Mouse (Mus musculus) intestine, embryonic 16.5 days (tissue): Measurements from ENCODE around the gene Magi1. TPM values are rescaled to one million over a fixed set of nuclear protein-coding genes. Genes with fewer than 3 reads are reported as not detected.

Experiments used
- ATAC-seq: fragments of 200-750 bp; cut with Nextera tagmentation; 2 replicates; pipeline ENCODE4 v1.8.0; 2017; ENCODE audit warnings: moderate TSS enrichment, moderate library complexity
- H3K27ac ChIP-seq: fragments of 300-500 bp; sonication (generic); 2 replicates; pipeline ENCODE4 v1.5.1; 2014; ENCODE audit warnings: mild to moderate bottlenecking, low read length
- H3K27me3 ChIP-seq: fragments of 300-500 bp; sonication (generic); replicated peaks from 2 replicates; pipeline ENCODE4 v1.6.1; 2014; ENCODE audit warnings: low read length, control low read depth, mixed read lengths; ENCODE audit not compliant: control insufficient read depth, insufficient read depth
- H3K36me3 ChIP-seq: fragments of 300-500 bp; sonication (generic); 2 replicates; pipeline ENCODE4 v1.6.1; 2014; ENCODE audit warnings: low read length, control low read depth; ENCODE audit not compliant: control insufficient read depth, insufficient read depth
- H3K4me1 ChIP-seq: fragments of 300-500 bp; sonication (generic); 2 replicates; pipeline ENCODE4 v1.6.1; 2014; ENCODE audit warnings: low read length, control low read depth, mixed read lengths; ENCODE audit not compliant: control insufficient read depth, insufficient read depth
- H3K4me2 ChIP-seq: fragments of 300-500 bp; sonication (generic); 2 replicates; pipeline ENCODE4 v1.6.1; 2014; ENCODE audit warnings: low read depth, low read length, control low read depth
- H3K4me3 ChIP-seq: fragments of 300-500 bp; sonication (generic); 2 replicates; pipeline ENCODE4 v1.5.1; 2014; ENCODE audit warnings: mild to moderate bottlenecking, low read length
- H3K9ac ChIP-seq: fragments of 300-500 bp; sonication (generic); 2 replicates; pipeline ENCODE4 v1.6.1; 2014; ENCODE audit warnings: low read depth, low read length
- H3K9me3 ChIP-seq: fragments of 300-500 bp; sonication (generic); 2 replicates; pipeline ENCODE4 v1.6.1; 2016; ENCODE audit warnings: low read length, control low read depth; ENCODE audit not compliant: control insufficient read depth
- WGBS: fragments of 180-500 bp; shearing (Covaris S2); extraction: QIAGEN DNeasy Blood & Tissue Kit; methylation state at CpG from one replicate; pipeline ENCODE4 v1.1.7; 2014; 5-methylcytosine and 5-hydroxymethylcytosine counted together
- polyA plus RNA-seq: library from polyadenylated mRNA; unstranded; fragments of >200 nt; fragmentation: Nextera tagmentation; extraction: Ambion mirVana; gene quantifications from 2 replicates; pipeline ENCODE4 v1.2.1, GENCODE M21; 2015

Magi1 gene
- polyA plus RNA-seq, 1 experiment from 2014 or later, result 6.7 TPM

DNA sequence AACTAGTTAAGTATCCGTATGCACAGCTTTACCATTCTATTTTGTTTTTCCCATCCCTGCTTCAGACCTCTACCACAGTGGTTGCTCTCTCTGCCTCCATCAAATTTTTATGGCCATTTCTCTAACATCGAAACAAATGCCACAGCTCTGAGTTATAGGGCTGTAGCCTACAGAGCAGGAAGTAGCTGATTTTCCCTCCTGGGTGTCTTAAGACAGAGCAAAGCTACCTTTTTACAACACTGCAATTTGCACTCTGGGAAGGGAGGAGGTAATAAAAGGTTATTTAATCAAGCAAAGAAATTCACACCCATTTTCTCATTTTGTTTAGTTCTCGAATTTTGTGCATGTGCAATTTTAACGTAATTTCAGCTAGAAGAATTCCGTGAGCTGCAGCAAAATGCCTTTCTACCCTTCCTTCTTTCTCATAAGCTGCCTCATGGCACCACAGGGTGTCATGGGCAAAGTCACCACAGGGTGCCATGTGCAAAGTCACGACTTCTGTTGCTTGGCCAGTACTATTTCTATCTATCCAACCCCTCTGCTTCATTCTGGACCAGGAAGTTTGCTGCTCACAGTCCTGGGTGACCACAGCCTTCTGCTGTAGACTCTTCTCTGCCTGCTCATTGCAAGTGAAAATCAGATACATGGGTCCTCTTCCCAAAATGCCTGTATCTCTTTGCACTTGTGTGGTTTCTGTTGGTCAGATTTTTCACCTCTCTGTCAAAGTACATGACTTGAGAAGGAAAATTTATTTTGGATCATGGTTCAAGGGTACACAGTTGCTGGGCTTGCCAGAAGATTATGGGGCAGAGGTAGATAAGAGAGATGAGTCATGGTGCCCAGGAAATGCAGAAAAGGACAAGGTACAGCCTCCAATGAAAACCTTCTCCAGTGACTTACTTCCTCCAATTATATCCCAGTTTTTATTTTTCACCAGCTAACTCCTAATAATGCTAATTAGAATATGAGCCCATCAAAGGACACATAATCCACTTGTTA is 167.0 kb downstream of the Magi1 start:
- H3K27ac ChIP-seq, result peak overlapping the region; percentile 70
- 64% methylated on average over 6 of the region's 6 CpGs for WGBS
- ATAC-seq, result peak; percentile 80

DNA sequence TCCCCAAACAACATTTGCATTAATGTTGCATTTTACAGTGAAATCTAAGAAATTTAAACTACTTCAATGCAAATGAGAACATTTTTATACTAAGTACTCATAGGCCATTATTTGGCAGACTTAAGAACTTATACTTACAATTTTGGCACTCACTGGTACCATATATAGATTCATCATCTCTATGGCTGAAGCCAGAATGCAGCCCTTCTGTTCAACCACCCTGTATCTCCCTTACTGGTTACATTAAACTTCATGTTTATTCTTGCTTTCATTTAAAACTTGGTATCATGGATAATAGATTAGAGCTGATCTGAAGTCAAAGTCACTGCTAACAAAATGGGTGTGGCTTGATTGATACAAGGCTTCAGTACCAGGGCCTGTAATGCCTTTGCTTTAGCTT is 171.9 kb downstream of the Magi1 start:
- H3K4me1 ChIP-seq, result peaks cover 11% of the 10 kb centered on the region; the same call in 1 of the 2 replicates
- no peaks in the 10 kb centered on the region for H3K27me3 ChIP-seq
- no peak overlapping the region for H3K4me3 ChIP-seq
- no peaks in the 10 kb centered on the region for H3K9me3 ChIP-seq
- no peak for ATAC-seq
- no peak overlapping the region for H3K4me2 ChIP-seq
- no peak overlapping the region for H3K27ac ChIP-seq
- no peak overlapping the region for H3K9ac ChIP-seq
- no peaks in the 10 kb centered on the region for H3K36me3 ChIP-seq

More for the DNA sequence above, 167.0 kb downstream of the Magi1 start:
- H3K4me1 ChIP-seq, result no peaks in the 10 kb centered on the region
- no peak overlapping the region for H3K4me2 ChIP-seq
- H3K4me3 ChIP-seq, result no peak overlapping the region
- no peaks in the 10 kb centered on the region for H3K9me3 ChIP-seq
- H3K9ac ChIP-seq, result no peak overlapping the region
- no peaks in the 10 kb centered on the region for H3K27me3 ChIP-seq
- H3K36me3 ChIP-seq, result no peaks in the 10 kb centered on the region

DNA sequence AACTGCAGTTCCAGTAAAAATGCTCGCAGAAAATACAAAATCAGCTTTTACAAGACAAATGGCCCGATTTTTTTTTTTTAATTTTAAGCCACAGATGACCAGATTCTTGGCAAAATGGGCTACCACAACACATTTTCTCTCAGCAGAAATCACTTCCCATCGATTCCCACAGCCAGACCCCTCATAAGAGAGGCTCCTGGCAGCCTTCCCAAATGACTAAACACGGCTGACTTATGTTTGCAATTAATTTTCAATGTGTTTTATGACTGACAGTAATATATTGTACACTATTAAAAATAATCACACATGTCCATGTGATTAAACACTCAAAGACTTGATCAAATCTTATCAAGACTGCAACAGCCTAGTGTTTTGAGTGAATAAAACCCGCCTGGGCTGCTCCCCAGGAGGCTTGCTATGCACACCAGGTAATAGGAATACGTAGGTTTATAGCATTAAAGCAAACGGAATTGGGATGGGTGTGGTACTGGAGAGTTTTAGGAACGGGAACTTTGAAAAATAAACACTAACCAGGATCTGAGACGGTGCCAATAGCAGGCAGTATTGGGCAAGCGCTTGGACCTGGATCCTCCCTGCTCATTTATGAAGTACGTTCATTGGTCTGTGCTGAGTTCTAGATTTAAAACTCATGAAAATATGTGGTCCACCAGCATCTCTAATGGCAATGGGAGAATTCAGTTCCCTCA is 176.2 kb downstream of the Magi1 start:
- no peaks in the 10 kb centered on the region for H3K9me3 ChIP-seq
- peaks cover 27% of the 10 kb centered on the region for H3K4me1 ChIP-seq
- ATAC-seq, result peak; percentile 14; the same call in 1 of the 2 replicates
- 32% methylated on average over 11 of the region's 11 CpGs for WGBS
- no peaks in the 10 kb centered on the region for H3K36me3 ChIP-seq
- H3K4me3 ChIP-seq, result no peak overlapping the region
- H3K4me2 ChIP-seq, result no peak overlapping the region
- no peaks in the 10 kb centered on the region for H3K27me3 ChIP-seq
- H3K9ac ChIP-seq, result no peak overlapping the region
- H3K27ac ChIP-seq, result no peak overlapping the region

DNA sequence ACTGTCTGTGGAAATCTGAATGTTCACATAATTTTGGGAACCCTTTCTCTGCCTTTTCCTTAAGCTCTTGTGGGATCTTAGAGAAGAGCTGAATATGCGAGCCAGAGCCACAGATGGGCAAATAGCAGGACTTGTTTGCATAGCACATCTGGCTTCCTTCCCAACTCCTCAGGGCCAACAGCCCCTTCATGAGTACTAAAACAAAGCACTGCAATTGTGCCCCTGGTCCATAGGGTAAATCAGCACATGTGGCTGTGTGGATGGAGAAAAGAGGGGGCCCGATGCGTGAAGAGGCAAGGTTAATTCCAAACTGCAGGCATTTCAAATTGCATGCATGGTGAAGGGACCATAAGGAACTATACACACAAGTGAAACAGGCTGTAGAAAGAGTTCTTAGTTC is 180.1 kb downstream of the Magi1 start:
- Histone ChIP-seq H3K36me3 (no peaks in the 10 kb centered on the region), H3K9me3 (no peaks in the 10 kb centered on the region), H3K4me2 (no peak overlapping the region), H3K27ac (peak overlapping the region; percentile 35), H3K4me1 (peaks cover 30% of the 10 kb centered on the region), H3K9ac (no peak overlapping the region), H3K27me3 (no peaks in the 10 kb centered on the region), H3K4me3 (no peak overlapping the region)
- peak; percentile 53 for ATAC-seq
- 46% methylated on average over 3 of the region's 3 CpGs for WGBS

DNA sequence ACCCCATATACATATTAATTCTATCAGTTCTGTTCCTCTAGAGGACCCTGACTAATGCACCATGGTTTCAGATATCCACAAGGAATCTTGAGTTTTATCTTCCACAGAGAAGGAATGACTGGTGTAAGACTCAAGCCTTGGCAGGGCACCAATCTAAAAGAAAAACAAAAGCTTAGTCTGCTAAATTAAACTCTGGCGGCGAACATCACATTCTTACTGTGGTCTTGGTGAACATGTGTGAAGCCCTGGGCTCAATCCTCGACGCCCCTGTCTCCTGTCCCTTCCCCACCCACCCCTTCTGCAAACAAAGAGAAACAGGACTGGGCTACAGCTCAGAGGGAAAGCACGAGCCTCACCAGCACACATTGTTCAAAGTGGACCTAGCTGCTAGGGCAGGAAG is 182.5 kb downstream of the Magi1 start:
- Histone ChIP-seq H3K4me1 (peaks cover 29% of the 10 kb centered on the region), H3K9ac (no peak overlapping the region), H3K27me3 (no peaks in the 10 kb centered on the region), H3K4me2 (no peak overlapping the region), H3K4me3 (no peak overlapping the region), H3K36me3 (no peaks in the 10 kb centered on the region), H3K27ac (no peak overlapping the region), H3K9me3 (no peaks in the 10 kb centered on the region)
- 31% methylated on average over 5 of the region's 5 CpGs for WGBS
- no peak for ATAC-seq

DNA sequence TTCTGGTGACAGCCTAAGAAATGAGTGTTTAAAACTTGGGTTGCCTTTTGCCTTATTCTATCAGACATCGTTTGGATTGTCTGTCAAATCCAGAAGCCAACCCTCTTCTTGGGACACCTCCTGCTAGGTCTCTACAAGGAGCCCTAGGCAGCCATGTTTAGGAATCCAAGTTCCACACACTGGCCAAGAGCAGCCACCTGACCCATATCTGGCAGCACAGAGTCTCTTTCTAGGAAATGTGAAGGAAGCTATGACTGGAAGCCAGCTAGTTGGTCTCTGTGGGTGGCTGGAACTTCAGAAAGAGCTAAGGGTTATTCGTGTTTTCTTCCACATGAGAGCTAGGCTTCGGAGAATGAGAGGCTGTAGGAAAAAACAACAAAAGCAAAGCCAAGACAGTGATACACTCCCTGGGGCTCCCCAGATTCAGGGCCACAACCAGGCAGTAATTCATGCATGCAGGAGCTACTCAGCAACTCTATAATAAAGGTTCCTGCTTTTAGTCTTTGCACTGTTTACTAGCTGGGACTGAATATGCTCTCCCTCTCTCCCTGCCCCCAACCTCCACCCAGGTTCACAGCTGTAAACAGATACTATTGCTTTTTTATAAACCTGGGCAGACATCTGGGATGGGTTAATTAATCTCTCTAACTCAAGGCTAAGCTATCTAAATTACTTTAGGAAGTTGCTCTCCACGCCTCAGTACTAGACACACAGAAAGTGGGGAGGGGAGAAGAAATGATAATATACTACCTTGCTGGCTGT is 188.6 kb downstream of the Magi1 start:
- 45% methylated on average over 4 of the region's 4 CpGs for WGBS
- Histone ChIP-seq H3K4me1 (peaks cover 30% of the 10 kb centered on the region), H3K9ac (no peak overlapping the region), H3K4me2 (no peak overlapping the region), H3K27ac (peak overlapping the region; percentile 72), H3K27me3 (no peaks in the 10 kb centered on the region), H3K4me3 (no peak overlapping the region), H3K36me3 (no peaks in the 10 kb centered on the region), H3K9me3 (no peaks in the 10 kb centered on the region)
- ATAC-seq, result peak; percentile 32

DNA sequence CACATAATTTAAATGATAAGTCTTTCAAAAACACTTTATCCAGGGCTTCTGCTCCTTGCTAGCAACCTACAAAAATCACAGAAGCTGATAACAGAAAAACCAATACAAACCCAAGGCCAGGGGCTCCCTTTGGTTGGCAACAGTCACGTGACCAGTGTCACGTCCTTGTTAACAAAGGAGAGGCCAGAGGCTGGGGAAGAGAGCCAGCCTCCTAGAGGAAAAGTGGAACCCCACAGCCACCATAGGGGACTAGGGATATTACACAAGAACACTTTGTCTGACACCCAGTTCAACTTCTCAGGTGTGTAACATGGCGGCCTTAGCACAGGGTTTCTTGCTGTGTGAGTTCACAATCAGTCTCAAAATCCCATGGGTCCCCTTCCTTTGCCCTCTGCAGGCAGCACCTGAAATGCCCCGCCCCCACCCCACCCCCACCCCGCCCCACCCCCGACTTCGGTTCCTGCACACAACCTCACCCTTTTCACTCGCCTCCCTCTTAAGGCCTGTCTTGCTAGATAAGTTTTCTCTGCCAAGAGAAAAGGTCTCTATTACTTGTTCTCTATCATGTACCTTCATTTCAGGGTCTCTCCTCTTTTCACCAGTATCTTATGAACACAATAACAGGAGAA is 190.6 kb downstream of the Magi1 start:
- 48% methylated on average over 8 of the region's 8 CpGs for WGBS
- no peaks in the 10 kb centered on the region for H3K36me3 ChIP-seq
- no peak overlapping the region for H3K4me3 ChIP-seq
- H3K27ac ChIP-seq, result peak overlapping the region; percentile 60
- no peaks in the 10 kb centered on the region for H3K9me3 ChIP-seq
- no peak overlapping the region for H3K9ac ChIP-seq
- no peak overlapping the region for H3K4me2 ChIP-seq
- peak; percentile 61 for ATAC-seq
- H3K4me1 ChIP-seq, result peaks cover 27% of the 10 kb centered on the region
- H3K27me3 ChIP-seq, result no peaks in the 10 kb centered on the region

DNA sequence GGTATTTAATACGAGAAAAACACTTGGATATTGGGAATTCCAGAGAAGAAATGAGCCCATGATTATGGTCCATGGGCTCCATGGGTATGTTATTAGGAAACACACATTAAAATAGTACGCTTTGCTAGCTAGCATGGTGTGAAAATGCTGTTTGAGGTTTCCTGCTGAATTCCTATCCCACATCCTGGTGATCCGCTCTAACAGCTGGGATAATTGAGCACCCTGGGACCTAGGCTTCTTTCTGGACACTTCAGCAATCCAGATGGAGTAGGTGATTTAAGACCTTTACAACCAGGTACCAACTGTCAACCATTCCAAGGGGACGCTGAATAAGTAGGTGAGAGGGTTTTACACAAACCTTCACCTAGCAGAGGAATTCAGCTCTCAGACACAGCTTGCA is 191.2 kb downstream of the Magi1 start:
- Histone ChIP-seq H3K4me2 (no peak overlapping the region), H3K4me3 (no peak overlapping the region), H3K9me3 (no peaks in the 10 kb centered on the region), H3K36me3 (no peaks in the 10 kb centered on the region), H3K27ac (peak overlapping the region; percentile 21; the same call in 1 of the 2 replicates), H3K27me3 (no peaks in the 10 kb centered on the region), H3K4me1 (peaks cover 27% of the 10 kb centered on the region), H3K9ac (no peak overlapping the region)
- WGBS, result 80% methylated on average over 4 of the region's 4 CpGs
- ATAC-seq, result no peak
